Mouse (Mus musculus) liver, adult 2 months (tissue): ENCODE measurements around the gene Lrch1.

Experiments
- CTCF ChIP-seq: fragments of 200-500 bp; IDR thresholded peaks from 2 replicates; pipeline ENCODE4 v1.5.1; 2011; ENCODE audit warnings: low read depth, low read length, control low read depth
- POLR2A ChIP-seq: fragments of 200-500 bp; IDR thresholded peaks from 2 replicates; pipeline ENCODE4 v1.6.1; 2011; ENCODE audit warnings: low read length, control low read depth; ENCODE audit not compliant: insufficient read depth; ENCODE audit errors: extremely low read depth

- TF ChIP-seq CTCF (no peak), POLR2A (no peak)
Observed at GRCm38 (mm10) chr14:74774046-74774619, 173.5 kb downstream of the Lrch1 start.
